9 mouse cellular contexts compared by ENCODE assay signal in genomic region chr14:101842521-101842920, GRCm38 (mm10).
DNase-seq lines count a peak whose midpoint lies in the region; ATAC-seq and TF ChIP-seq lines count a peak whose summit lies in the region.
"Had no signal": no experiment of that assay in that cellular context is flagged by ENCODE, and none has a peak within 500 bp of the region (broad histone marks: within the 10 kb centered on the region; RNA-seq: fewer than 3 reads in every experiment).

No protein-coding gene starts in this region.

- H3K4me3 ChIP-seq in left cerebral cortex, adult 2 months, result peak overlapping the region; percentile 51
- peak overlapping the region; percentile 86 for H3K4me3 ChIP-seq in cortical plate, adult 2 months (ENCODE audit: insufficient read depth, low read length)
- peak overlapping the region; percentile 13; the same call in 1 of the 2 replicates for H3K4me3 ChIP-seq in liver, embryonic 13.5 days (replicated peaks)
- H3K4me3 ChIP-seq in midbrain, embryonic 10.5 days, result no peak overlapping the region

- no peak for DNase-seq in left cerebral cortex, adult 2 months (ENCODE audit: extremely low spot score in 1 of 2, low spot score in 2 of 2)
- DNase-seq in left cerebral cortex, postnatal 10 days (ENCODE audit: extremely low spot score in 1 of 2, low spot score in 2 of 2), result no peak
- DNase-seq in liver, embryonic 13.5 days, result no peak
- DNase-seq in natural killer cell, adult 2 months (ENCODE audit: low spot score in 2 of 2), result peak; percentile 6 to 18
- DNase-seq in midbrain, embryonic 10.5 days (ENCODE audit: low spot score), result no peak
- DNase-seq in urinary bladder, postnatal 4 days (ENCODE audit: low spot score in 2 of 2), result no peak
- no peak for DNase-seq in urinary bladder, postnatal 36 days (ENCODE audit: low spot score in 2 of 2)
- DNase-seq: cerebellum, postnatal 10 days had no signal

- no peak for TF ChIP-seq POLR2A in cortical plate, adult 2 months (IDR thresholded peaks at IDR 0.05; ENCODE audit: extremely low read depth, insufficient read depth, low read length)

- H3K27me3 ChIP-seq in liver, embryonic 13.5 days, result no peaks in the 10 kb centered on the region
- H3K27me3 ChIP-seq in midbrain, embryonic 10.5 days (ENCODE audit: low read depth, poor library complexity, severe bottlenecking), result no peaks in the 10 kb centered on the region

- peak overlapping the region; percentile 81 for H3K27ac ChIP-seq in left cerebral cortex, adult 2 months
- H3K27ac ChIP-seq in cortical plate, adult 2 months (ENCODE audit: insufficient read depth, low read length), result no peak overlapping the region
- peak overlapping the region; percentile 13; the same call in 1 of the 2 replicates for H3K27ac ChIP-seq in liver, embryonic 13.5 days
- H3K27ac ChIP-seq in midbrain, embryonic 10.5 days (replicated peaks), result no peak overlapping the region

- TF ChIP-seq CTCF in left cerebral cortex, adult 2 months (IDR thresholded peaks at IDR 0.05), result no peak
- no peak for TF ChIP-seq CTCF in cortical plate, adult 2 months (IDR thresholded peaks at IDR 0.05; ENCODE audit: extremely low read depth, insufficient read depth, low read length)

- 0 out of 2 replicates have a peak overlapping the region, but pooled peaks have one; percentile 8 for H3K9ac ChIP-seq in liver, embryonic 13.5 days

- ATAC-seq in liver, embryonic 13.5 days (ENCODE audit: low read depth), result no peak

- 63% methylated on average over 6 of the region's 6 CpGs for WGBS in liver, embryonic 13.5 days (ENCODE audit: insufficient replicate concordance)
- WGBS in midbrain, embryonic 10.5 days, result 93% methylated on average over 6 of the region's 6 CpGs

- 0 out of 2 replicates have a peak, but pooled peaks cover 2% of the 10 kb centered on the region for H3K4me1 ChIP-seq in cortical plate, adult 2 months (ENCODE audit: control insufficient read depth, insufficient read depth, low read length)
- peaks cover 27% of the 10 kb centered on the region for H3K4me1 ChIP-seq in liver, embryonic 13.5 days (replicated peaks)
- peaks cover 2% of the 10 kb centered on the region; the same call in 1 of the 2 replicates for H3K4me1 ChIP-seq in midbrain, embryonic 10.5 days

- no peaks in the 10 kb centered on the region for H3K36me3 ChIP-seq in liver, embryonic 13.5 days
- H3K36me3 ChIP-seq in midbrain, embryonic 10.5 days, result no peaks in the 10 kb centered on the region

- H3K9me3 ChIP-seq in liver, embryonic 13.5 days (replicated peaks), result no peaks in the 10 kb centered on the region
- no peaks in the 10 kb centered on the region for H3K9me3 ChIP-seq in midbrain, embryonic 10.5 days (replicated peaks)

- intact Hi-C loops in left cerebral cortex, adult 2 months (cut with DNase I), result loop anchor here (10.0 kb wide), 1 partner anchor 52 kb away; no protein-coding TSS in a partner anchor
- intact Hi-C loops in left cerebral cortex, postnatal 10 days (cut with DNase I), result loop anchor here (5.0 kb wide), 1 partner anchor 60 kb away; no protein-coding TSS in a partner anchor

- peak overlapping the region; percentile 40 for H3K4me2 ChIP-seq in liver, embryonic 13.5 days

Comparison
In these comparisons a context has a peak if more than half of its experiments do, and no peak if none do; other contexts are left out.
1. DNase-seq: peak in natural killer cell, adult 2 months (2 of 2); none in left cerebral cortex, adult 2 months (0 of 2), left cerebral cortex, postnatal 10 days (0 of 2), liver, embryonic 13.5 days (single experiment), midbrain, embryonic 10.5 days (single experiment), urinary bladder, postnatal 4 days (0 of 2) and urinary bladder, postnatal 36 days (0 of 2).
2. H3K27ac ChIP-seq: peak in left cerebral cortex, adult 2 months (single experiment) and liver, embryonic 13.5 days (single experiment); none in cortical plate, adult 2 months (single experiment) and midbrain, embryonic 10.5 days (single experiment).